Mouse (Mus musculus): ENCODE measurements around the gene Gmcl1.
A peak's percentile ranks its signal among the peaks of the same experiment; 100 is the strongest.

Gmcl1 gene

GRCm38 (mm10) chr6:86732276-86733173 is 658 bp downstream of the Gmcl1 start:
- DNase-seq = no peak

GRCm38 (mm10) chr6:86728711-86729110 is 4.5 kb downstream of the Gmcl1 start:
- no peak for DNase-seq

GRCm38 (mm10) chr6:86721977-86722376 is 11.2 kb downstream of the Gmcl1 start:
- DNase-seq = no peak

- DNase-seq = no peak
Observed at GRCm38 (mm10) chr6:86708072-86708774, 25.0 kb downstream of the Gmcl1 start.

GRCm38 (mm10) chr6:86702577-86702976 is 30.6 kb downstream of the Gmcl1 start:
- DNase-seq = no peak

GRCm38 (mm10) chr6:86697903-86698302 is 35.3 kb downstream of the Gmcl1 start:
- no peak for DNase-seq

GRCm38 (mm10) chr6:86696213-86696612 is 37.0 kb downstream of the Gmcl1 start:
- no peak for DNase-seq

- peak in 1 of 2 experiments; percentile 64 for DNase-seq
Observed at GRCm38 (mm10) chr6:86694465-86694864, 38.7 kb downstream of the Gmcl1 start.

- DNase-seq = no peak
Observed at GRCm38 (mm10) chr6:86689671-86690070, 43.5 kb downstream of the Gmcl1 start.

GRCm38 (mm10) chr6:86686971-86687370 is 46.2 kb downstream of the Gmcl1 start:
- no peak for DNase-seq

- DNase-seq = no peak
Observed at GRCm38 (mm10) chr6:86684655-86685011, 48.5 kb downstream of the Gmcl1 start.

GRCm38 (mm10) chr6:86683872-86684654 is 49.1 kb downstream of the Gmcl1 start, which contains the start of gene Snrnp27:
Gene Snrnp27, minus strand, starts transcription at chr6:86684522.
- DNase-seq = peak; percentile 95

GRCm38 (mm10) chr6:86681289-86681688 is 51.9 kb downstream of the Gmcl1 start:
- DNase-seq = no peak

- DNase-seq = no peak
Observed at GRCm38 (mm10) chr6:86678341-86678740, 54.8 kb downstream of the Gmcl1 start.

- peak in 1 of 2 experiments; percentile 73 for DNase-seq
Observed at GRCm38 (mm10) chr6:86670873-86671272, 62.3 kb downstream of the Gmcl1 start.

- DNase-seq = peak; percentile 100
Observed at GRCm38 (mm10) chr6:86669240-86669727, 63.9 kb downstream of the Gmcl1 start.

GRCm38 (mm10) chr6:86668580-86669239 is 64.5 kb downstream of the Gmcl1 start, which contains the start of gene Mxd1:
Gene Mxd1, minus strand, starts transcription at chr6:86669161.
- peak in 1 of 2 experiments; percentile 34 for DNase-seq

- no peak for DNase-seq
Observed at GRCm38 (mm10) chr6:86667061-86667460, 66.1 kb downstream of the Gmcl1 start.

GRCm38 (mm10) chr6:86665560-86666307 is 67.4 kb downstream of the Gmcl1 start:
- DNase-seq = no peak

- no peak for DNase-seq
Observed at GRCm38 (mm10) chr6:86665076-86665475, 68.1 kb downstream of the Gmcl1 start.

- no peak for DNase-seq
Observed at GRCm38 (mm10) chr6:86660161-86660877, 72.9 kb downstream of the Gmcl1 start.
